Mouse (Mus musculus): ENCODE results near the gene Mapk11.
A peak's percentile ranks its signal among the peaks of the same experiment; 100 is the strongest.

Mapk11 gene

DNA sequence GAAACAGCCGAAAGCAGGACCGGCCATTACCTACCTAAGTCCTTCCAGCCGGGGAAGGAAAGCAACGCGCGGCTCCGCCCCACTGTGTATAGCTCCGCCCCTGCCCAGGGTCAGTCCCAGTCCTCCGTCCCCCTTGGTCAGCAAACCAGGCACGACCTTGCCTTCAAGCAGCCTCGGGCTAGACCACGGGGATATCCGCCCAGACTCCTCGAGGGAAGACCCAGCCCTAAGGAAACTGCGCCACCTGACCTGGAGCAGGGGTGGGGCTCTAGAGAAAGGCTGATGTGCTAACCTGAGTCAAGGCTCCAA lies 24.4 kb upstream of the Mapk11 start:
- peak; percentile 61 for DNase-seq (ENCODE audit: low spot score)

DNA sequence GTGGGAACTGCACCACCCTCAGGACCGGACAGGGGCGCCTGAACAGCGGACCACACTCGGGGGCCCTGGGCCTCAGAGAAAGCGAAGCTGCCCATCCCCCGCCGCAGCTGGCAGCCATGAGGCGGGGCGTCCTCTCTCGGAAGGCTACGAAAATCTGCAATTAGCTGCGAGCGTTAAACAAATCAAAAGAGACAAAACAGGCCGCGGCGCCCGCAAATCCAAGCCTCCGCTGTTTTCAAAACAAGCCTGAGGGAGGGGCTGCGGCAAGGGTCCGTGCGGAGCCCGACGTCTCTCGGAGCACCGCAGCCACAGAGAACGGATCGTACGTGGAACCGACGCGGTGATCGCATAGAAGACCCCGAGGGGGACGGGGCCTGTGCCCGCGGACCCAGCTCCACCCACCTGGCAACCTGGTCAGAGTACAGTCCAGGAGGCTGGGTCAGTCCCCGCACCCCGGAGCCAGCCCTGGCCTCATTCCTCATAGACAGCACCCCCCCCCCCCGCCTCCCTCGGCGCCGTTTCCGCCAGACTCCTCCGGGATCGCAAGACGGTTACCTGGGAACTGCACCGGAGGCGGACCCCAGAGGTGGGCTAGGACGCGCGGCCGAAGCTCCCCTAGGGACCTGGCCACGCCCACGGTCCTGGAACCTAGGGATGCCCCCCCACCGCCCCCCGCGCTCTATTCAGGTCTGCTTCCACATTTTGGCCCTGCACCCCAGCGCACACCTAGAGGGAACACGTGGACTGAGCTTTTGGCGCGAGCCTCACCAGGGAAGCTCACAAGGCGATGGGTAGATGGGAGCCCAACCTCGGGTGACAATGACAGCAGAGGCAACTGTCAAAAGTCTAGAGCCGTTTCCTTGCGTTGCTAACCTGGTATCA lies 23.8 kb upstream of the Mapk11 start:
- no peak for DNase-seq (ENCODE audit: low spot score)

DNA sequence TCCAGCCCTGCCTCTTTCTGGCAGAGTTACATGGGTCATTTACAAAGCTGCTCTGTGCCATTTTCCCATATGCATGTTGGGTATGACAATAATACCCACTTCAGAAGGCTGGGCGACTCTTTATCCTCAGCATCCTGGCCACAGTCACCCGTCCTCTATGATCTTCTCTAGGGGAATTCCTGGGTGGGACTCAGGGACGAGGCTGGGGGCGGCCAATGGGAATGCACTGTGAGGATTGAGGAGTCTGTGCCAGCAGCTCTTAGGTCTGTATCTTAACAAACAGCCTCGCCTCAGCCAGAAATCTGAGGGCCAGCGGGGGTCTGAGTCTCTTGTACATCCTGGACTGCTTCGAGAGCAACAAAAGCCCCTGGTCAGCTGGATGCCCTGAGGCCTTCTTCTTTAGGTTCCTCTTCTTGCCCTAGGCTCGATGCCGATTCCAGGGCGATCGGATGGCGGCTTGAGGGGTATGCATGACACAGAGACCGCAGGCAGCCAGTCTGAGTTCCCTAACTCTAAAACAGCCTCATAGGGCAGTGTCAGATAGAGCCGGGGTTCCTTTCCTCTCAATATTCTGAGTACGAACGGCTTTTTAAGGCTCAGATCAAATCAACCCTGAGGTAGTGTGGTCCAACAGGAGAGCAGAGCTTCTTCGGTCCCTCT lies 23.0 kb upstream of the Mapk11 start:
- no peak for DNase-seq (ENCODE audit: low spot score)

DNA sequence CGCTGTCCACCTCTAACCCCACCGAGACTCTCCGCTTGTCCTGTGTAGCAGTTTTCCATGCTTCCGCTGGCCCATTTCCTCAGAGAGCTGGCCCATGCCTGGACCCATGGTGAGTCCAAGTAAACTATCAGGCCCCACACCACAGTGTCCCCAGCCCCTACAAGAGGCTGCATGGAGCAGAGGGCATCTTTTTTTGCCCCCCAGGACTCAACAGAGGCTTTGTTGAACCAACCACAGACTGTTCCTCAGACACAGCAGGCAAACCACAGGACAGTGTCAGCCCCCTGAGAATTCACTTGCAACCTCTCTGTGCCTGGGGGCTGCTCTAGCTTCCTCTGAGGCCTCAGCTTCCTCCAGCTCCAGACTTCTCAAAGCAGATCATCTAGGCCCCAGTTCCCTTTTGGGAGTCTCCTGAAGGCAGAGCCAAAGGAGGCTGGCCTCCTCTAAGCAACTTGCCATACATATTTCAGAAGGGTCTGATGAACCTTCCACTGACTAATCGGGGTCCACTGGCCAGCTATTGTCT lies 22.2 kb upstream of the Mapk11 start:
- DNase-seq (ENCODE audit: low spot score) = no peak

DNA sequence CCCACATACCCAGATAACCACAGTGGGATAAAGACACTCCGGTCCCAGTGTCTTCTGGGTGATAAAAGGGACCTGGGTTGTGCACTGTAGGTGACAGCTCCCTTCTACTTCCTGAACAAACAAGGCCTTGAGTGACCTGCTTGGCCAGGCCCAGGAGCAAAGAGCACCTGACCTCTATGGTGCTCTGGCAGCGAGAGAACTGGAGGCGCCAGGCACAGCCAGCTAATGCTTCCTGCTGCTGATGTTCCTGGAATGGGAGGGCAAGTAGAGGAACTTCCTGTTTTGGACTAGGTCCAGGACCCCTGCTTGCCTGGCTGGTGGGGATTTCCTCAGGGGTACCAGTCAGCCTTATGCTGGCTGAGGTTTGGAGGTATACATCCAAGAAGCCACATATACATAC lies 20.7 kb upstream of the Mapk11 start:
- no peak for DNase-seq (ENCODE audit: low spot score)

DNA sequence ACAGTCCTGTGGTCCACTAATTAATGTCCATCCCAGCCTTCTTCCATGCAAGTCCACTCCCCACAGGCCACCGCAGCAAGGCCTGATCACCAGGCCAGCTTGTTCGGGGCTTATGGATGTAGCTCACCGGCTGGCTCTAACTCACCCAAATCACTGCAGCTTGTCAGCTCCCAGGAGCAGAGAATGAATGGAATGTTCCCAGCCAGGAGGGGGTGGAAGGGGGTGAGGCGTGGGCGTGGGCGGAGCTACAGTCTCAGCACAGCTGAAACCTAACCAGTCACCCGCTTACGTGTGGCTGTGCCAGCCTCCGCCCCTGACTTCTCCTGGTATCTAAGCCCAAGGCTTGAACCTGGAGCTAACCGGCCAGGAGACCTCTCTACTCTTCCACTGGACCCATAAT lies 20.0 kb upstream of the Mapk11 start:
- peak; percentile 71 for DNase-seq (ENCODE audit: low spot score)

DNA sequence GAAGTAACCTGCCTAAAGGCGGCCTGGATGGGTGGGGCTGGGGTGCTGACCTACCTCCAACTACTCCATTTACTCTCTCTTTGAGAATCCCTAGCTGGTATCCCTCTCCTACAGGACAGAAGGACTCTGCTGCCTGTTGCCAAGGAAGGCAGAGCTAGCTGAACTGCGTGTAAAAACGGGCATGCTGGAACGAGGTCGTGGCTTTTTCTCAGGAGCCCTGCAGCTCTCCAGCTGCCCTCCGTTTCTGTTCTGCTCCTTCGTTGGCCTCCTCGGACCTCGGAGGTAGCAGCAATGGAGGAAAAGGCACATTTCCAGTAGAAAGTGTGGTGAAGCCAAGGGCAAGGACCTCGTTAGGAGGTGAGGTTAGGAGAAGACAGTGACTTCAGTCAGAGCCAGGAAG lies 19.5 kb upstream of the Mapk11 start:
- DNase-seq (ENCODE audit: low spot score) = no peak

DNA sequence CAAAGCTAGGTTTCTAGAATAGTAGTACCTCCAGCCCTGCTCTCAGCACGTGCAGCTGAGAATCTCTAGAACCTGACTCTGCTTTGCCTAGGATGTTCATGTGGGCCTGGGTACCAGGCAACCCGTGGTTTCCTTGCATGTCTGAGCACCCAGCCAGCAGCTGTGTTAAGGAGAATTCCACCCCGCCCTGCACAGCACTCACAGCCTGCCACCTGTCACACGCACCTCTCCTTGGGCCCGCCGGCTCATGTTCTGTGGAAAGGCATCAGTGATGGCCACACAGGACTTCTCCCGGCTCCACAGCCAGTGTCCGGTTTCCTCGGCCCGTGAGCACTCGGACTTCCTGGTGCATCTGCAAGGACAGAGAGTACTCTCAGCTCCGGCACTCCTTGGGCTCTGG lies 16.1 kb upstream of the Mapk11 start:
- DNase-seq (ENCODE audit: low spot score) = no peak

DNA sequence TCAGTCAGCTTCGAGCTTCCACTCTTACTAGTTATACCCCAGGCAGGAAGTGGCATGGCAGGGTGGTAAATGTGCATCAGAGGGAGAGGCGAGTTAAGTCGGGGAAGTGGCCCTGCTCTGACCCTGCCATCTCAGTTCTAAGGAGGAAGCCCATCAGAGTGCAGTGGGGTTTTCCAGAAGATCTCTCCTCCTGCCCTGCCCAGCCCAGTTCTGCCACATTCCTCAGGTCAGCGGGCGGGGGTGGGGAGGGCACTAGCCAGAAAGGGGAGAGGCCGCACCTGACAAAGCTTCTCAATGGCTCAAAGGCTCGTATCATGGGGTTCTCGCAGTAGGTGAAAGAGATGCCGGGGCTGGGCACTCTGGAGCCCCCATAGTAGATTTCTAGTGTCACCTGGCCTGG lies 12.0 kb upstream of the Mapk11 start:
- no peak for DNase-seq (ENCODE audit: low spot score)

DNA sequence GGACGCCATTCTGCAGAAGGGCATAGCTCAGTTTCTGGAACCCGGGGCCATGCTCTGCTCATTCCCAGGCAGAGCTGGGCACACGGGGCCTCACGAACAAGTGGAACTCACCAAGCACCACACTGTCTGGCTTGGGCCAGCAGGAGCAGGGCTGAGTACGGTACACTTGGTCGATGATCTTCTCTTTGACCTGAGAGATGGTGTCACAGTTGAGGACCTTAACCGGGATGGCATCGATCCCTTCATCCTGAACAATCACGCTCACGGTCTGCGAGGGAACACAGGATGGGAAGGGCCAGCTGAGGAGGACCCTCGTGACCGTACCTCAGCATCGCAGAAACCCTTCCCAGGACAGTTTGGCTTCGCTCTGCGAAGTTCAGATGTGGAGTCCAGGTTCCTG lies 9.1 kb upstream of the Mapk11 start:
- no peak for DNase-seq (ENCODE audit: low spot score)

DNA sequence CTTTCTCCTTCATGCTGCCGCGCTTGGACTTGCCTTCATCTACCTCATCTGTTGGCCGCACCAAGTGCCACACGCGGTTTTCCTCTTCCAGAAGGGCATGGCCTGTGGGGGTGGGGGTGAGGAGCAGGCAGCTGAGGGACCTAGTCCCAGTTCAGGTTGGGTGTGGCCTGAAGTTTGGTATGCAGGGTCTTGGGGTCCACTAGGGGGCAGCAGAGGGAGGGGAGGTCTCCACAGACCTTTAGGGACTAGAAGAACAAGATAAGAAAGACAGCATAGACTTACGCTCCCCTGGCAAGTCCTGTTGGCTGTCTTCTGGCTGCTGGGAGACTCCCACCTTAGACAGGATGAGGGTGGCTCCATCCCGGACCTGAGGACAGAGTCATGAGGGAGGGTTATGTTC lies 8.5 kb upstream of the Mapk11 start:
- no peak for DNase-seq (ENCODE audit: low spot score)

DNA sequence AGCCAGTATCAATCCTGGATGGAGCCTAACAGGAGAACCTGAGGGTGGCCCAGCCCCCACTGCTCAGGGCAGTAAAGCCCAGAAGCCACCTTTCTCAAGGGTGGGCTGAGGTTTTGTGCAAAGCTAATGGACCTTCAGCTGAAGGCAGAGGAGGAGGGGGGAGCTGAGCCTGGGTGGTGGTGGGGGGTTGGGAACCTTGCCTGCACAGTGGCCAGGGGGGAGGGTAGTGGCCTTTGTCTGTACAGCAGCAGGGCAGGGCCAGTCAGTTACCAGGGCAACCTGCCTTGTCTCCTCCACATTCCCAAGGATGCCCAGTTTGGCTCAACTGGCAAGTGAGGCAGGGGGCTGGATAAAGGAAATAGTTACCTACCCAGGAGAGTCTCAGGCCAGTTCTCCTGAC lies 2.9 kb upstream of the Mapk11 start:
- DNase-seq (ENCODE audit: low spot score) = no peak

DNA sequence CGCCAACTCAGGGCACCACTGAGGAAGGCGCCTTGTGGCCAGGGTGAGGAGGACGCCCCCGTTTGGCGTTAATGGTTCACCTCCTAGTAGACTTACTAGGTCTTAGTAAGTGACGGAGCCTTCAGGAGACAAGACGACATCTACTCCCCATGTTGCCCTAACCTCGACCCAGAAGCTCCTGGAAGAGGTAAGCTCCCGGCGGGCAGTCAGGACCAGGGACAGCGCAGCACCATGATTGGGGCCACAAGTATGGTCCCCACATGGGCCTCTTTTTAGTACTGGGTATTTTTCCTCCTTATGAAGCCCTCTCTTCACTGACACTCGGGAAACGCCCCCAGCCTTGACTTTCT lies 588 bp upstream of the Mapk11 start:
- DNase-seq (ENCODE audit: low spot score) = no peak

DNA sequence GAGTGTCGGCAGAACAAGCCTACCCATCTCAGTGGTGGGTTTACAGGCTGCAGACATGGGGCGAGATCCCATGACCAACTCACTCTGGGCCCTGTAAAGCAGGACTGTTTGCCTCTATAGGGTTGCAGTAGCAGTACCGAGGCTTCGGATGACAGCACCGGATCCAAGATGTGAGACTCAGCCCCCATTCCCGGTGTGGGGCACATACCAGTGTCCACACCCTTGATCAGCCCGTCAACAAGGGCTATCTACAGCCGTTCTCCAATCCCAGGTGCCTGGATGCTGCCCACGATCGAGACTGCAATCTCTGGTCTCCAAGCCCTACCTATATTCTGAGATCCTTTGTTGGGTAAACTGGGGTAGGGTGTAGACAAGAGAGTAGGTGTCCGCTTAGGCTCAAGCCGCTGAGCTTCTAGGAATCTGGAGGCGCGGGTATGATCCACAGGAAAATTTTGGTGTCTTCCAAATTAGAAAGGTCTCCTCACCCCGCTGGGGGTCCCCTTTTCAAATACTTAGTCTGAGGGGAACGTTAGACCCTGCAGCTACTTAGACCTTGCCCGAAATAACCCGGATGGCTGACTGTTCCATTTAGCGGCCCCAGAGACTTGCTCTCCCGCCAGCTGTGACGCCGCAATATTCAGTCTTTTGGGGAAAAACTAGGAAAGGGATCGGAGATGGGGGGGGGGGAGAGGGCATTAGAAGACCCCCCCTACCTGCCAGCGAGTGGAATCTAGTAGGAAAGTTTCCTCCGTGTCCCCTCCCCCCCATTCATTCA lies 745 bp downstream of the Mapk11 start:
- no peak for DNase-seq (ENCODE audit: low spot score)

DNA sequence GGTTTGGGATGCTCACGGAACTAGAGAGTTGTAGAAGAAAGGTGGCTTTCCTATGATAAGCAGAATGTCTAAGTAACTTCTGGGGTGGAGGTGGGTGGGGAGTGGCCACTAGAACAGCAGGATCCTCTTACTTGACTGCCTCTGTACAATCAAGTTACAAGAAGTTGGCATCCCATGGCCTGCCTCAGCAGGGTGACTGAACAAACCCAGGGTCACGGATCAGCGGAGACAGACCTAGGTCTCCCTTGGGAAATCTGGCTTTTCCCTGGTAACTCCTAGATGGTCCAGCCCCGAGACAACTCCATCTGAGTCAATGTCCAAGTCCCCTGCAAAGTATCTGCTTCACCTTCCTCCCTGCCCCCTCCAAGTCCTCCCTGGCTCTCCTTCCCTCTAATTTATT lies 1.5 kb downstream of the Mapk11 start:
- no peak for DNase-seq (ENCODE audit: low spot score)

DNA sequence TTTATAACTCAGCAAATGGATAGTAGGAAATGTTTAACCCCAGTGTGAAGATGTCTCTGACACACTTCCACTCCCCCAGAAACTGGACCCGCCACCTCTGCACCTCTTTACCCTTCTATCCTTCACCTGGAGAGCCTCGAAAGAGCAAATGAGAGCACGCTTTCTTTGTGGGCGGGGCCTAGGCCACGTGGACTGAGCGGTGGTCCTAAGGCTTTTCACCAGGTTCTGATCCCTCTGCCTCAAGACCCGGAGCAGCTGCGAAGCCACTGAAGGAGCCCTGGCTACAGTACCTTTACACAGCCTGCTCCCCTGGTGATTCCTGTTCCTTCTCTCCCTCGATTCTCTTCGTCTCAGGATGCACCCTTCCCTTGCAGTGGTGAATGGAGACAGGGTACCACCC lies 2.0 kb downstream of the Mapk11 start:
- no peak for DNase-seq (ENCODE audit: low spot score)

DNA sequence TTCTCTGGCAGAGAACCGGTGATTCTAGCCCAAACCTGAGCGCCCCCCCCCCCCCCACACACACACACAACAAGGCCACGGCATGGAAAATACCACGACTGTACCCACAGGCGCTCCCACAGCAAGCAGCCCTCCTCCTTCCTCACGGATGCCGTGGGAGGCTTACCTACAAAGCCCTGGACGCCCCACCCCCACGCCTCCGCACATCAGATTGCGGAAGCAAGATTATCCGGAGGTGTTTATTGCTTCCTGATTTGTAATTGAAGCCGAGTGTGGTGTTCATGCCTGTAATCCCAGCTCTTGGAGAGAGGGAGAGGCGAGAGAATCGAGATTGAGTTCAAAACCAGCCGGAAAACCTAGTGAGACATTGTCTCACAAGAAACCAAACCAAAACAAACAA lies 2.4 kb downstream of the Mapk11 start:
- no peak for DNase-seq (ENCODE audit: low spot score)

DNA sequence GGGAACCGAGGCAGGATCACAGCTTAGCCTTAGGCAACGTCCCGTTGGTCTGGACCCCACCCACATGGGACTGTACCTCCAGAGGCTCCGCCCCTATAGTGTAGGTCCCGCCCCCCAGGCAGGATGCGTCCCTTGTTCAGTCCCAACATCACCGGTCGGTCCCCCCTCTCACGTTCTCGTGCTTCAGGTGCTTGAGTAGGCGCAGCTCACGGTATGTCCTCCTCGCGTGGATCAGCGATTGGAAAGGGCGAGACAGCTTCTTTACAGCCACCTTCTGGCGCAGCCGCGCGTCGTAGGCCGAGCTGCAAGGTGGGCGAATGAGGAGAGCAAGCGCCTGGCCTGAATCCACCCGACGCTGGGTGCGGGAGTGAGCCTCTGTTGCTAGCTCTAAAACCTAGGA lies 2.9 kb downstream of the Mapk11 start:
- DNase-seq (ENCODE audit: low spot score) = no peak

DNA sequence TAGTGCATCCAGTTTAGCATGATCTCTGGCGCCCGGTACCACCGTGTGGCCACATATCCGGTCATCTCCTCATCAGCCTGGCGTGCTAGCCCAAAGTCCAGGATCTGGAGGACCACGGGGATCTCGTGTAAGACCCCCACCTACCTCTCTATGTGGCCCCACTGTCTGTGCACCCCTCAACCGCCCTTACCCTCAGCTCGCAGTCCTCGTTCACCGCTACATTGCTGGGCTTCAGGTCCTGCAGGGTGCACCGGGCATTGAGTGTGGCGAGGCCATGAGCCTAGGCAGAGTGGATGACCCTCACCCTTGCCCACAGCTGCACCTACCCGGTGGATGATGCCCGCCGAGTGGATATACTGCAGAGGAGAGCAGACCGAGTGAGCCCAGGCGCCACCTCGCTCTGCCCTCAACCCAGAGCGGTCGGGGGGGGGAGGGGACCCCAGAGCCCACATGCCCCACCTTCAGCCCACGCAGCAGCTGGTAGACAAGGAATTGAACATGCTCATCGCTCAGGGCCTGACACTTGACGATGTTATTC lies 3.5 kb downstream of the Mapk11 start:
- no peak for DNase-seq (ENCODE audit: low spot score)

DNA sequence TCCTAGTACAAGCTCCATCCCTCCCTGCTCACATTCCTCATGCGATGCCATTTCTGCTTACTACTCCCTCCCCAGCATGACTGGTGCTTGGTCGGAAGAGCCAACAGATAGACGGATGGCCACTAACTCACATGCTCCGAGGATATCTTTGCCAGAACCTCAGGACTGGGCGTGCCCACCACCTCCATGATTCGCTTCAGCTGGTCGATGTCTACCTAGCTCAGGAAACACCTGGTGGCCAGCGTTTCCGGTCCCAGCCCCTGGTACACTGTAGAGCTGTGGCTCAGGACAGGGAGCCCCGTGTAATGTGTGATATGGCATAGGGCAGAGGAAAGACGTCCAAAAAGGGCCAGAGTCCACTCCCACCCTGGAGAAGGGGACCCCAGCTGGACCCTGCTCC lies 4.5 kb downstream of the Mapk11 start:
- no peak for DNase-seq (ENCODE audit: low spot score)

DNA sequence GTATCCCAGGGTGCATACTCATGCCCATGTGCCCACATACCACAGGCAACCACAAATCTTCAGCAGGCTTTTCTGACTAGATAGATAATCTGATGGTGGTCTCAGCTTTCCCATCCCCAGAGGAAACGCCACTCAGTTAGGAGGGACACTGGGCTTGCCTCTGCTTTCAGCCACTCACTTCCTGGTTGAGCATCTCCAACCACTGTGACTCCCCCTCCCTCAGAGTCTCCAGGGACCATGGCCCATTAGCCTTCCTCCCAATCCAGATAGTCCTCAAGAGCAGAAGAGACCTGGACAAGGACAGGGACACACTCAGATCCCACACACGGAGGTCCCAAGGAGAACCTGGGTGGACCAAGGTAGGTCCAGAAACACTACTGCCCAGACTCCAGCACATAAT lies 6.3 kb downstream of the Mapk11 start:
- no peak for DNase-seq (ENCODE audit: low spot score)

DNA sequence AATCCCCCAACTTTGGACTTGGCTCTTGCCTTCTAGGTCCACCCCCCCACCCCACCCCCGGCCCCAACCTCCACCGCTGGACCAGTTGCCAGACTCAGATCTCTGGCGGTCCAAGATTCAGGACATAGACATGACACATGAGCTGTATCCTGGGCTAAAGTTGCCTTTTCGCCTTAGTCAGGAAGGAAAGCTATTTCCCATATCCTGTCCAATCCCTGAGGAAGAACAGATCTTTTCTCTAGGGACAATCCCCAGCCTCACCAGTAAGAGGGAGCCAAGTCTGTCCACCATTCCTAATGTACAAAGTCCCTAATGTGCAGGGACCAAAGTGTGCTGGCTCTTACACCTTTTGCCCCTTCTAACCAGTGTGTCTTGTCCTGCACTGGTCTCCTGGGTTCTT lies 7.5 kb downstream of the Mapk11 start:
- no peak for DNase-seq (ENCODE audit: low spot score)

DNA sequence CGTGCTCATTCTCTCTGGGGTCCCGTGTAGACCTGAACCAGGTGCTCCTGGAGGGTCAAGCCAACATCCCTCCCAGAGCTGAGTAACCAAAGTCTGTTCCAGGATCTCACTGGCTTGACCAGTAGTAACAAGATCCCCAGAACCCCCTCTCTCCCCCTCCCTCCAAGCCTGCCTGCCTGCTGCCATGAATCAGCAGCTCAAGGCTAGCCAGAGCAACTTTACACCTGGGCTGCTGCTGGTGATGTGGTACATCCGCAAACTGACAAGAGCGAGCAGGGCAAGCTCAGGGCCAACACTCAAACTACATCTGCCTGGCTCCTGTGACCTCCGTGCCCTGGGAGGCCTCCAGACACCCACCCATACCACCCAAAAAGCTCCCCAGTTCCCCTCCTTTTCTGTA lies 8.0 kb downstream of the Mapk11 start:
- no peak for DNase-seq (ENCODE audit: low spot score)
